Mouse (Mus musculus) lung, embryonic 15.5 days (tissue): ENCODE measurements around the gene Gba. TPM values are rescaled to one million over a fixed set of nuclear protein-coding genes. Genes with fewer than 3 reads are reported as not detected.
A peak's percentile ranks its signal among the peaks of the same experiment; 100 is the strongest.

ENCODE experiments used
- ATAC-seq: fragments of 200-750 bp; cut with Nextera tagmentation; 2 replicates; pipeline ENCODE4 v1.8.0; 2017; ENCODE audit warnings: moderate number of reproducible peaks, borderline replicate concordance; ENCODE audit not compliant: low FRiP score, low TSS enrichment; ENCODE audit errors: extremely low read depth
- H3K27ac ChIP-seq: fragments of 300-500 bp; sonication (generic); 2 replicates; pipeline ENCODE4 v1.5.1; 2015; ENCODE audit warnings: moderate library complexity, mild to moderate bottlenecking, inconsistent platforms
- H3K27me3 ChIP-seq: fragments of 300-500 bp; sonication (generic); 2 replicates; pipeline ENCODE4 v1.6.1; 2015; ENCODE audit warnings: inconsistent platforms
- H3K36me3 ChIP-seq: fragments of 300-500 bp; sonication (generic); 2 replicates; pipeline ENCODE4 v1.6.1; 2015; ENCODE audit warnings: inconsistent platforms
- H3K4me1 ChIP-seq: fragments of 300-500 bp; sonication (generic); 2 replicates; pipeline ENCODE4 v1.6.1; 2015; ENCODE audit warnings: inconsistent platforms
- H3K4me2 ChIP-seq: fragments of 300-500 bp; sonication (generic); 2 replicates; pipeline ENCODE4 v1.6.1; 2015; ENCODE audit warnings: inconsistent platforms, mild to moderate bottlenecking, moderate library complexity
- H3K4me3 ChIP-seq: fragments of 300-500 bp; sonication (generic); 2 replicates; pipeline ENCODE4 v1.5.1; 2015; ENCODE audit warnings: mild to moderate bottlenecking, inconsistent platforms
- H3K9ac ChIP-seq: fragments of 300-500 bp; sonication (generic); 2 replicates; pipeline ENCODE4 v1.6.1; 2015; ENCODE audit warnings: inconsistent platforms
- H3K9me3 ChIP-seq: fragments of 300-500 bp; sonication (generic); 2 replicates; pipeline ENCODE4 v1.6.1; 2016; ENCODE audit warnings: inconsistent platforms
- WGBS: fragments of 180-500 bp; shearing (Covaris S2); methylation state at CpG from one replicate; pipeline ENCODE4 v1.1.7; 2015; 5-methylcytosine and 5-hydroxymethylcytosine counted together
- polyA plus RNA-seq: library from polyadenylated mRNA; unstranded; fragments of >200 nt; fragmentation: Nextera tagmentation; extraction: Ambion mirVana; gene quantifications from 2 replicates; pipeline ENCODE4 v1.2.1, GENCODE M21; 2015

Gene Gba
- polyA plus RNA-seq, 1 experiment from 2014 or later: 42.6 TPM

DNA sequence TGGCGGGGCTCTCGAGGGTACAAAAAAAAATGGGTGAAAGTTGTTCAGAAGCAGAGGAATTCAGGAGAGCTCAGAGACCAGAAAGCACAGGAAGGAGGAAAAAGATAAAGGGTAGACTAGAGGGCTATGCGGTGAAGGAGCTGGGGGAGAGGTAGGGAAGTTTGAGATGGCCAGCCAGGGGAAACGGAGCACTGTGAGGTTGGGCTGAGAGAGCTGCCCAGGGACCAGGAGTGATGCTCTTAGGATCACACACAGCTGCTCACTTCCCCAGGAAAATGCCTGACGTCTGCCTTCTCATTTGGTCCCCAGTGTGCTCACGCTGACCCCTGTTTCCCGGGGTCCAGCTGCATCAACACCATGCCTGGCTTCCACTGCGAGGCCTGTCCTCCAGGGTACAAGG is 16.8 kb downstream of the Gba start:
- Histone ChIP-seq H3K27ac (peak overlapping the region; percentile 89), H3K9ac (no peak overlapping the region), H3K4me2 (peak overlapping the region; percentile 36; the same call in 1 of the 2 replicates), H3K4me1 (peaks cover 46% of the 10 kb centered on the region), H3K9me3 (no peaks in the 10 kb centered on the region), H3K27me3 (no peaks in the 10 kb centered on the region), H3K36me3 (no peaks in the 10 kb centered on the region), H3K4me3 (no peak overlapping the region)
- no peak for ATAC-seq
- WGBS: 11% methylated on average over 8 of the region's 8 CpGs

DNA sequence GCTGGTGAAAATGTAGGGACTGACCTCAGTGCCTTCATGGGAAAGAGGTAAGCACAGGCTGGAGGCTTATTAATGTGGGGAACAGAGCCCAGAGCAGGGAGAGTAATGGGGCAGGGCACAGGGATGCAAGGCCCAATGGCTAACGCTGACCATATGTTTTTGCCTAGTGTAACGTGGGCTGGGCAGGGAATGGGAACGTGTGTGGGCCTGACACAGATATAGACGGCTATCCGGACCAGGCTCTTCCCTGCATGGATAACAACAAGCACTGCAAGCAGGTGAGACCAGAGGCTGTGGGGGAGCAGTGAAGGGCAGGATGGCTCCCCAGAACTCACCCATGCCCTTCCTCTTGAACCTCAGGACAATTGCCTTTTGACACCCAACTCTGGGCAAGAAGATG is 18.4 kb downstream of the Gba start:
- H3K27me3 ChIP-seq: no peaks in the 10 kb centered on the region
- H3K9ac ChIP-seq: no peak overlapping the region
- H3K4me3 ChIP-seq: no peak overlapping the region
- peaks cover 36% of the 10 kb centered on the region for H3K4me1 ChIP-seq
- no peaks in the 10 kb centered on the region for H3K36me3 ChIP-seq
- ATAC-seq: no peak
- 72% methylated on average over 5 of the region's 5 CpGs for WGBS
- H3K9me3 ChIP-seq: no peaks in the 10 kb centered on the region
- no peak overlapping the region for H3K4me2 ChIP-seq
- H3K27ac ChIP-seq: no peak overlapping the region

DNA sequence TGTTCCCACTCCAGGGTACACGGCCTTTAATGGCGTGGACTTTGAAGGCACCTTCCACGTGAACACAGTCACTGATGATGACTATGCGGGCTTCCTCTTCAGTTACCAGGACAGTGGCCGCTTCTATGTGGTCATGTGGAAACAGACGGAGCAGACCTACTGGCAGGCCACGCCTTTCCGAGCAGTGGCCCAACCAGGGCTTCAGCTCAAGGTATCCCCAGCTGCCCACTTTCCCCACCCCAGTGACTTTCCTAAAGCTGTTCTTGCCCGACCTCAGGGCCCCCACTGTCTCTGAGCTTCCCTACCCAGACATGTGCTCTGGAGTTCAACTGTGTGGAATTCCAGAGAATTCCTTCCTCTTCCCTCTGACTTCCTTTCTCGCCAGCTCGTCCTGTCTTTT is 22.1 kb downstream of the Gba start:
- peak overlapping the region; percentile 46; the same call in 1 of the 2 replicates for H3K4me3 ChIP-seq
- no peak for ATAC-seq
- WGBS: 69% methylated on average over 11 of the region's 11 CpGs
- no peaks in the 10 kb centered on the region for H3K9me3 ChIP-seq
- peak overlapping the region; percentile 83 for H3K4me2 ChIP-seq
- no peaks in the 10 kb centered on the region for H3K36me3 ChIP-seq
- no peak overlapping the region for H3K27ac ChIP-seq
- peaks cover 28% of the 10 kb centered on the region for H3K4me1 ChIP-seq
- no peak overlapping the region for H3K9ac ChIP-seq
- H3K27me3 ChIP-seq: peaks cover 10% of the 10 kb centered on the region; the same call in 1 of the 2 replicates

DNA sequence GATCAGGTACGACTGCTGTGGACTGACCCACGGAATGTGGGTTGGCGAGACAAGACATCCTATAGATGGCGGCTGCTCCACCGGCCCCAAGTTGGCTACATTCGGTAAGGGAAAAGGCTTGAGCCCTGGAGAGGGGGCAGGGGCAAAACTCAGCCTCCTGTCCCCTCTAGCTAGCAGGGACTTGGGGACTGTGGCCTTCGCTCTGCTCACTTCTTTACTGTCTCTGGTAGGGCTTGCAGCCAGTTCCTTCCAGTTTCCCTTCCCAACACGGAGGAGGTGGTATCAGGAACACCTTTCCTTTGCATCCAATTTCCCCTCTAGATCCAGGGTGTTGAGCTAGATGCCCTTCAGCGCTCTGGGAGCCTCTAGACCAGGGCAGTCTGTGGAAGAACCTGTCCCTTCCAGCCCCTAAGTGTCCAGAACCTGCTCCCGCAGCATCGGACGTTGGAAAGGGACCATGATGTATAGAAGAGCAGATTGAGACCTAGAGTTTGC is 22.6 kb downstream of the Gba start:
- Histone ChIP-seq H3K36me3 (no peaks in the 10 kb centered on the region), H3K27me3 (peaks cover 10% of the 10 kb centered on the region; the same call in 1 of the 2 replicates), H3K9me3 (no peaks in the 10 kb centered on the region), H3K4me1 (peaks cover 25% of the 10 kb centered on the region), H3K27ac (peak overlapping the region; percentile 91), H3K9ac (no peak overlapping the region), H3K4me3 (peak overlapping the region; percentile 46), H3K4me2 (peak overlapping the region; percentile 83)
- ATAC-seq: no peak
- 53% methylated on average over 12 of the region's 12 CpGs for WGBS

DNA sequence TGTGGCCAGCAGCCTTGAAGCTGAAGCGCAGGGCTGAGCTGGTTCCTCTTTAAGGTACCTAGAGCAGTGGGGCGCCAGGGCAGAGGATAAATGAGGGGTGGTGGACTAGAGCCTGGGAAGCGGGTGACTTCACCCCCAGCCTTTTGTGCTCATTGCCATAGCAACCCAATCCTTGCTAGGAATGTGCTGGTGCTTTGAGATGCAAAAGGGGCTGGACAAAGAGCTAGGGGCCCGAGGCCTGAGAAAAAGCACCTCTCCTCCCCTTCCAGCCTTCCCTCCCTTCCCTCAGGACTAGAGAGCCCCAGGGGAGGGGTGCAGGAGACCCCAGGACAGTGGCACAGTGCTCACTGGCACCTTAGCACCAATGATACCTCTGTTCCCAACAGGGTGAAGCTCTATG is 23.2 kb downstream of the Gba start:
- Histone ChIP-seq H3K27ac (peak overlapping the region; percentile 91), H3K4me2 (peak overlapping the region; percentile 83)
- 43% methylated on average over 4 of the region's 4 CpGs for WGBS

DNA sequence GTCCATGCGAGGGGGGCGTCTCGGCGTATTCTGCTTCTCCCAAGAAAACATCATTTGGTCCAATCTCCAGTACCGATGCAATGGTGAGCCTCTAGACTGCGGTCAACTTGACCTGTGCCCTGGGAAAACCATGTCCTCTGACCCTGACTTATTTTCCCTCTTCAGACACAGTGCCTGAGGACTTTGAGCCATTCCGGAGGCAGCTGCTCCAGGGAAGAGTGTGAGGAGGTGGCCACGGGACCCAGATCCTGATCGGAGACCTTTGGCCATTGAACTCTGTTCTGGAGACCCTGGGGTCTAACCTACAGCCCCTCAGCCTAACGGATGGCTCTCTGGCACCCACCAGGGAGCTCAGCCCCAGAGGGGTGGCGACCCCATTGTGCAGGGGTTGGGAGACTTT is 23.6 kb downstream of the Gba start:
- H3K9me3 ChIP-seq: no peaks in the 10 kb centered on the region
- H3K27ac ChIP-seq: peak overlapping the region; percentile 91
- peaks cover 13% of the 10 kb centered on the region; the same call in 1 of the 2 replicates for H3K27me3 ChIP-seq
- H3K36me3 ChIP-seq: no peaks in the 10 kb centered on the region
- H3K4me1 ChIP-seq: peaks cover 29% of the 10 kb centered on the region
- H3K4me2 ChIP-seq: peak overlapping the region; percentile 83
- peak overlapping the region; percentile 46 for H3K4me3 ChIP-seq
- WGBS: 36% methylated on average over 11 of the region's 11 CpGs
- peak overlapping the region; percentile 46 for H3K9ac ChIP-seq
- ATAC-seq: no peak

More for the DNA sequence above, 23.2 kb downstream of the Gba start:
- Histone ChIP-seq H3K27me3 (peaks cover 12% of the 10 kb centered on the region; the same call in 1 of the 2 replicates), H3K36me3 (no peaks in the 10 kb centered on the region), H3K9ac (peak overlapping the region; percentile 46; the same call in 1 of the 2 replicates), H3K4me1 (peaks cover 28% of the 10 kb centered on the region), H3K4me3 (peak overlapping the region; percentile 46), H3K9me3 (no peaks in the 10 kb centered on the region)
- ATAC-seq: no peak

DNA sequence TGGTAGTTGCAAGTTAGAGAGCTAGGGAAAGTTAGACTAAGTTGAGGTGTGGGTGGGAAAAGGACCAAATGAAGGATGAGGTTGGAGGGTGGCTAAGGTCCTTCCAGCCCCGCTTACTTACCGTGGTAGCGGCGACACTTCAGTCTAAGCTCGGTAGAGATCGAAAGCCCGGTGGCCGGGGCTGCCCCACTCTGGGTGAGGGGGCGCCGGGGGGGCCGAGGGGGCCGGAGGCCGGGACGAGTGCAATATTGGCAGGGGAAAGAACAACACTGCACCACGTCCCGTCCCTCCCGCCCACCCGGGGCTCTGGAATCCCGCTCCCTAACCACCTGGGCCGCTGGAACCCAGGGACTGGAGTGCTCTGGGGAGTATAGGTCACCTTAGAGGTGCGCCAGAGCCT is 24.2 kb downstream of the Gba start, which contains the start of gene Mtx1:
TSS of gene Mtx1 (minus strand) at position 189 of the 400 bp plus-strand sequence.
- ATAC-seq: no peak
- Histone ChIP-seq H3K36me3 (no peaks in the 10 kb centered on the region), H3K4me2 (peak within 1 kb of the TSS; percentile 83), H3K9me3 (no peaks in the 10 kb centered on the region), H3K9ac (peak within 1 kb of the TSS; percentile 46), H3K27ac (peak within 1 kb of the TSS; percentile 91), H3K4me3 (peak within 1 kb of the TSS; percentile 46), H3K27me3 (peaks cover 13% of the 10 kb centered on the region; the same call in 1 of the 2 replicates), H3K4me1 (peaks cover 34% of the 10 kb centered on the region)
- 1% methylated on average over 21 of the region's 21 CpGs for WGBS

DNA sequence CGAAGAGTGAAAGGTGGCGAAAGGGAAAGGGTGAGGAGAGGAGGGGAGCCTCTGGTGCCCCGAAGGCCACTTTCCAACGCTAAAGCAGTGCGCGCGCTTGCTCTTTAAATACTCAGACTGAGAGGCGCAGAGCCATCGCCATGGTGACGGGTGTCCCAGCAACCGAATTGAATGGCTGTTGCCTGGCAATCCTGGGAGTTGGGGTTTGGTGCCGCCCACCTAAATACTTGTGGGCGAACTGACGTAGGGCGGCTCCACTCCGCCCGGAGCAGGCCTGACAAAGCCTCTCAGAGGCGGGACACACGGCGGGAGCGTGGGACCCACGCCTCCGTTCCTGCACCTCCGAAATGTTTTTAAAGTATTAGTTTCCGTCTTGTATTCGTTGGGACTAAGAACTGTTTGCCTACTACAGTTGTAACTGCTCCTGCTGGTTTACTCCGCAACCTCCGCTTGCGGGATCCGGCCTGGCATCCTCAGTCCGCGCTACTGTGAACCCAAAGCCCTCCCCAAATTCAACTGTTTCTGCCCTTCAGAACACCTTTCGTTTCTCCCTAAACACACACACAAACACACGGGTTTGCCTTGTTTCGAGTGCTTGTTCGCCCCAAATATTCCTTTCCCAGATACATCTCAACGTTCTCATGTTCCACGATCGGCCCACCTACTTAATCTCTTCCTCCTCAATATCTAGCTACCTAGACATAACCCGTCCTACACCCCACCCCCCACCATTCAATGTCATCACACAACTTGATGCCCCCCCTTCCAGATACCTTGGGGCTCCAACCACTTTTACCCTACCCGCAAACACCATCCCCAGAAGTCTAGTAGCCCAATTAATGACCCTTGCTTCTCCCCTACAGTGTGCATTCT is 24.8 kb downstream of the Gba start:
- H3K27ac ChIP-seq: peak overlapping the region; percentile 91
- H3K9me3 ChIP-seq: no peaks in the 10 kb centered on the region
- H3K27me3 ChIP-seq: peaks cover 13% of the 10 kb centered on the region; the same call in 1 of the 2 replicates
- H3K4me2 ChIP-seq: peak overlapping the region; percentile 83
- peak; percentile 73 for ATAC-seq
- H3K9ac ChIP-seq: peak overlapping the region; percentile 46
- 5% methylated on average over 41 of the region's 41 CpGs for WGBS
- H3K4me3 ChIP-seq: peak overlapping the region; percentile 46
- peaks cover 35% of the 10 kb centered on the region for H3K4me1 ChIP-seq
- no peaks in the 10 kb centered on the region for H3K36me3 ChIP-seq

DNA sequence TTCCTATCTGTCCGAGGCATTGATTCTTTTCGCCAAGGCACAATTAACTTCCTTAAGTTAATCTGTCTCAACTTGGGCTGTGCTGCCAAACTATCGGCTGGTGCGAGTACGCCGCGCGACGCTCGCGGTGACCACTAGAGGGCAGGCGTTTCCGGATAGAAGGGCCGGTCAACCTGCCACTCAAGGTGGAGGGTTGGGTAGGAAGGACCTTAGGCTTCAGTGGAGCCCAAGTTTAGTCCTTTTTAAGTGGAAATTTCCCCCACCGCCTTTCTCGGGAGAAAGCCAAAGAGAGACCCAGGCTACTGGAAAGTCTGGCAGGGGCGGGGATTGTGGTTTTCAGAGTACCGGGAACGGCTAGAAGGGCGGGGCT is 25.4 kb downstream of the Gba start:
- Histone ChIP-seq H3K27ac (peak overlapping the region; percentile 91), H3K4me2 (peak overlapping the region; percentile 83), H3K4me1 (peaks cover 40% of the 10 kb centered on the region), H3K4me3 (peak overlapping the region; percentile 46), H3K27me3 (peaks cover 13% of the 10 kb centered on the region; the same call in 1 of the 2 replicates), H3K9ac (peak overlapping the region; percentile 46; the same call in 1 of the 2 replicates), H3K36me3 (no peaks in the 10 kb centered on the region), H3K9me3 (no peaks in the 10 kb centered on the region)
- peak; percentile 20; the same call in 1 of the 2 replicates for ATAC-seq
- WGBS: under 1% methylated on average over 20 of the region's 20 CpGs

DNA sequence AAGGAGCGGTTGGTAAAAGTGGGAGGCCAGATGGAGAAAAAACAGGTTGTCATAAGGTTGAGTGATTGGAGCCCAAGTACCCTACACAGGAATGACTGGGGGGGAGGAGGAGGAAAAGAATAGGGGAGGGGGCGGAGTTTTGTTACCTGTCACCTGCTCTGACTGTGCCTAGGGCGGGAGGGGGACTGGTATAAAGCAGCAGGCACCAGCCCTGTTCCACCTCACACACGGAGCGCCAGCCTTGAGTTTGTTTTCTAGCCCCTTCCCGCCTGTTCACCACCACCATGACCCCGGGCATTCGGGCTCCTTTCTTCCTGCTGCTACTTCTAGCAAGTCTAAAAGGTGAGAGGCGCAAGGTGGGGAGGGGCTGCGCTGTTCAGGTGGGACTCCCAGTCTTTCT is 26.1 kb downstream of the Gba start, which contains the start of gene Muc1:
TSS of gene Muc1 (plus strand) at position 222 of the 400 bp plus-strand sequence.
- WGBS: 24% methylated on average over 9 of the region's 10 CpGs
- Histone ChIP-seq H3K4me2 (peak within 1 kb of the TSS; percentile 83), H3K4me3 (peak within 1 kb of the TSS; percentile 46), H3K27ac (peak within 1 kb of the TSS; percentile 91), H3K27me3 (peaks cover 13% of the 10 kb centered on the region; the same call in 1 of the 2 replicates), H3K9ac (peak within 1 kb of the TSS; percentile 46), H3K36me3 (no peaks in the 10 kb centered on the region), H3K9me3 (no peaks in the 10 kb centered on the region), H3K4me1 (peaks cover 47% of the 10 kb centered on the region)
- ATAC-seq: peak; percentile 13; the same call in 1 of the 2 replicates

DNA sequence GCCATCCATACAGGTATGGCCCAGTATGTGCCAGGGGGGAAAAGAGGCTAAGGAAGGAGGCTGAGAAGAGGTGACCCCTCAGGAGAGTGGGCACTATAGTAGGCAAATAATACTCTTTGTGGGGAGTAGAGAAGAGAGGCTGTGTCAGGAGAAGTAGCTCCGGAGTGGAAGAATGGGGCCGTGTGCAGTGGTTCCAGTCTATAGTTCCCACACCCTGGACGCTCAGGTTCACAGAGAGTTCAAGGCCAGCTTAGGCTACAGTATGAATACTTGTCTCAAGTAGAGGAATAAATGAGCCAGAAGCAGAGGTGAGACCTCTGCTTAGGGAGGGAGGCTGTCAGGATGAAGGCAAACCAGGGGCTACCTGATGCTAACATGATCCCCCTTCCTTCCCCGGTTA is 26.5 kb downstream of the Gba start:
- ATAC-seq: no peak
- peaks cover 13% of the 10 kb centered on the region; the same call in 1 of the 2 replicates for H3K27me3 ChIP-seq
- 41% methylated on average over 4 of the region's 4 CpGs for WGBS
- peak overlapping the region; percentile 91 for H3K27ac ChIP-seq
- H3K4me1 ChIP-seq: peaks cover 51% of the 10 kb centered on the region
- H3K4me3 ChIP-seq: peak overlapping the region; percentile 46
- H3K9me3 ChIP-seq: no peaks in the 10 kb centered on the region
- H3K36me3 ChIP-seq: no peaks in the 10 kb centered on the region
- H3K4me2 ChIP-seq: peak overlapping the region; percentile 83
- H3K9ac ChIP-seq: peak overlapping the region; percentile 18; the same call in 1 of the 2 replicates
